Mouse (Mus musculus): ENCODE measurements around the gene Hes7. TPM values are rescaled to one million over a fixed set of nuclear protein-coding genes. Genes with fewer than 3 reads are reported as not detected.

Hes7 gene
- 0.58 and 0.68 TPM in 2 replicates for polyA plus RNA-seq (2015; fragmentation: Nextera tagmentation; extraction: Ambion mirVana)

- peak within 1 kb of the TSS; percentile 97 for H3K4me2 ChIP-seq
- 2% methylated on average over 27 of the region's 27 CpGs for WGBS
- H3K36me3 ChIP-seq = no peaks in the 10 kb centered on the region
- no peak for ATAC-seq (ENCODE audit: insufficient number of reproducible peaks, low FRiP score, low TSS enrichment, low read depth)
- no peaks in the 10 kb centered on the region for H3K9me3 ChIP-seq
- peak within 1 kb of the TSS; percentile 82 for H3K4me3 ChIP-seq
- peaks cover 49% of the 10 kb centered on the region for H3K4me1 ChIP-seq
- H3K9ac ChIP-seq = peak within 1 kb of the TSS; percentile 74; the same call in 1 of the 2 replicates
- 0 out of 2 replicates have a peak, but pooled peaks cover 2% of the 10 kb centered on the region for H3K27me3 ChIP-seq
- peak within 1 kb of the TSS; percentile 95; the same call in 1 of the 2 replicates for H3K27ac ChIP-seq
These were observed at the start of gene Hes7 for GRCm38 (mm10) chr11:69120221-69121000. Gene Hes7 (plus strand): TSS chr11:69120404.

- H3K27ac ChIP-seq = peak within 1 kb of the TSS; percentile 98
- H3K36me3 ChIP-seq = no peaks in the 10 kb centered on the region
- H3K9ac ChIP-seq = peak within 1 kb of the TSS; percentile 83
- peak; percentile 84 for ATAC-seq (ENCODE audit: insufficient number of reproducible peaks, low FRiP score, low TSS enrichment, low read depth)
- H3K27me3 ChIP-seq = no peaks in the 10 kb centered on the region
- under 1% methylated on average over 47 of the region's 47 CpGs for WGBS
- H3K9me3 ChIP-seq = no peaks in the 10 kb centered on the region
- H3K4me3 ChIP-seq = peak within 1 kb of the TSS; percentile 61
- H3K4me2 ChIP-seq = peak within 1 kb of the TSS; percentile 72
- H3K4me1 ChIP-seq = peaks cover 55% of the 10 kb centered on the region
These were observed 49.5 kb upstream of the Hes7 start, which contains the start of gene Tmem107 for GRCm38 (mm10) chr11:69070590-69071222. Gene Tmem107 (plus strand): TSS chr11:69070806.

- ATAC-seq (ENCODE audit: insufficient number of reproducible peaks, low FRiP score, low TSS enrichment, low read depth) = no peak
- Histone ChIP-seq H3K4me3 (peak overlapping the region; percentile 61), H3K4me1 (peaks cover 49% of the 10 kb centered on the region), H3K36me3 (no peaks in the 10 kb centered on the region), H3K4me2 (peak overlapping the region; percentile 72), H3K27ac (peak overlapping the region; percentile 98), H3K27me3 (no peaks in the 10 kb centered on the region), H3K9ac (peak overlapping the region; percentile 83), H3K9me3 (no peaks in the 10 kb centered on the region)
- WGBS = 24% methylated on average over 9 of the region's 9 CpGs
These were observed 48.9 kb upstream of the Hes7 start for GRCm38 (mm10) chr11:69071262-69071661.

- no peak overlapping the region for H3K9ac ChIP-seq
- no peak for ATAC-seq (ENCODE audit: insufficient number of reproducible peaks, low FRiP score, low TSS enrichment, low read depth)
- WGBS = 82% methylated on average over 11 of the region's 11 CpGs
- no peaks in the 10 kb centered on the region for H3K9me3 ChIP-seq
- no peaks in the 10 kb centered on the region for H3K27me3 ChIP-seq
- H3K36me3 ChIP-seq = no peaks in the 10 kb centered on the region
- H3K4me3 ChIP-seq = no peak overlapping the region; the same call in 1 of the 2 replicates
- H3K4me1 ChIP-seq = peaks cover 41% of the 10 kb centered on the region
- peak overlapping the region; percentile 94 for H3K27ac ChIP-seq
- peak overlapping the region; percentile 45 for H3K4me2 ChIP-seq
These were observed 48.0 kb upstream of the Hes7 start for GRCm38 (mm10) chr11:69072234-69072633.

GRCm38 (mm10) chr11:69072666-69073064, 47.5 kb upstream of the Hes7 start:
- Histone ChIP-seq H3K4me3 (peak overlapping the region; percentile 25), H3K9ac (0 out of 2 replicates have a peak overlapping the region, but pooled peaks have one; percentile 29), H3K9me3 (no peaks in the 10 kb centered on the region), H3K4me1 (peaks cover 37% of the 10 kb centered on the region), H3K27me3 (no peaks in the 10 kb centered on the region), H3K27ac (peak overlapping the region; percentile 94), H3K36me3 (no peaks in the 10 kb centered on the region), H3K4me2 (peak overlapping the region; percentile 45)
- WGBS = 9% methylated on average over 9 of the region's 9 CpGs
- no peak for ATAC-seq (ENCODE audit: insufficient number of reproducible peaks, low FRiP score, low TSS enrichment, low read depth)

GRCm38 (mm10) chr11:69073065-69073888, 46.9 kb upstream of the Hes7 start:
- WGBS = under 1% methylated on average over 14 of the region's 14 CpGs
- H3K27ac ChIP-seq = peak overlapping the region; percentile 94
- H3K9me3 ChIP-seq = no peaks in the 10 kb centered on the region
- 0 out of 2 replicates have a peak overlapping the region, but pooled peaks have one; percentile 29 for H3K9ac ChIP-seq
- H3K4me3 ChIP-seq = peak overlapping the region; percentile 25
- ATAC-seq (ENCODE audit: insufficient number of reproducible peaks, low FRiP score, low TSS enrichment, low read depth) = peak; percentile 56; the same call in 1 of the 2 replicates
- no peaks in the 10 kb centered on the region for H3K27me3 ChIP-seq
- peaks cover 36% of the 10 kb centered on the region for H3K4me1 ChIP-seq
- peak overlapping the region; percentile 45 for H3K4me2 ChIP-seq
- no peaks in the 10 kb centered on the region for H3K36me3 ChIP-seq

GRCm38 (mm10) chr11:69073951-69074775, 46.0 kb upstream of the Hes7 start:
- H3K4me3 ChIP-seq = no peak overlapping the region
- 38% methylated on average over 6 of the region's 6 CpGs for WGBS
- H3K9ac ChIP-seq = no peak overlapping the region
- H3K27ac ChIP-seq = peak overlapping the region; percentile 94
- no peaks in the 10 kb centered on the region for H3K36me3 ChIP-seq
- ATAC-seq (ENCODE audit: insufficient number of reproducible peaks, low FRiP score, low TSS enrichment, low read depth) = no peak
- H3K9me3 ChIP-seq = no peaks in the 10 kb centered on the region
- no peak overlapping the region for H3K4me2 ChIP-seq
- H3K27me3 ChIP-seq = no peaks in the 10 kb centered on the region
- peaks cover 40% of the 10 kb centered on the region for H3K4me1 ChIP-seq

- H3K4me1 ChIP-seq = peaks cover 39% of the 10 kb centered on the region
- no peak overlapping the region for H3K9ac ChIP-seq
- H3K36me3 ChIP-seq = no peaks in the 10 kb centered on the region
- no peaks in the 10 kb centered on the region for H3K9me3 ChIP-seq
- 46% methylated on average over 2 of the region's 2 CpGs for WGBS
- no peak overlapping the region for H3K4me2 ChIP-seq
- H3K4me3 ChIP-seq = no peak overlapping the region
- H3K27me3 ChIP-seq = no peaks in the 10 kb centered on the region
- H3K27ac ChIP-seq = peak overlapping the region; percentile 94
- no peak for ATAC-seq (ENCODE audit: insufficient number of reproducible peaks, low FRiP score, low TSS enrichment, low read depth)
These were observed 45.5 kb upstream of the Hes7 start for GRCm38 (mm10) chr11:69074776-69075069.

GRCm38 (mm10) chr11:69075764-69076479, 44.3 kb upstream of the Hes7 start:
- no peak overlapping the region for H3K4me3 ChIP-seq
- no peak overlapping the region for H3K9ac ChIP-seq
- no peak overlapping the region for H3K27ac ChIP-seq
- H3K4me1 ChIP-seq = peaks cover 36% of the 10 kb centered on the region
- ATAC-seq (ENCODE audit: insufficient number of reproducible peaks, low FRiP score, low TSS enrichment, low read depth) = no peak
- no peak overlapping the region for H3K4me2 ChIP-seq
- H3K9me3 ChIP-seq = no peaks in the 10 kb centered on the region
- 53% methylated on average over 9 of the region's 9 CpGs for WGBS
- no peaks in the 10 kb centered on the region for H3K36me3 ChIP-seq
- no peaks in the 10 kb centered on the region for H3K27me3 ChIP-seq

GRCm38 (mm10) chr11:69076572-69076971, 43.6 kb upstream of the Hes7 start:
- no peak overlapping the region for H3K27ac ChIP-seq
- no peaks in the 10 kb centered on the region for H3K36me3 ChIP-seq
- no peak for ATAC-seq (ENCODE audit: insufficient number of reproducible peaks, low FRiP score, low TSS enrichment, low read depth)
- no peak overlapping the region for H3K4me3 ChIP-seq
- H3K4me1 ChIP-seq = peaks cover 30% of the 10 kb centered on the region
- no peaks in the 10 kb centered on the region for H3K27me3 ChIP-seq
- H3K4me2 ChIP-seq = no peak overlapping the region
- H3K9ac ChIP-seq = no peak overlapping the region
- H3K9me3 ChIP-seq = no peaks in the 10 kb centered on the region
- WGBS = 63% methylated on average over 5 of the region's 5 CpGs
